15 mouse cellular contexts compared by ENCODE assay signal in the genomic region with DNA sequence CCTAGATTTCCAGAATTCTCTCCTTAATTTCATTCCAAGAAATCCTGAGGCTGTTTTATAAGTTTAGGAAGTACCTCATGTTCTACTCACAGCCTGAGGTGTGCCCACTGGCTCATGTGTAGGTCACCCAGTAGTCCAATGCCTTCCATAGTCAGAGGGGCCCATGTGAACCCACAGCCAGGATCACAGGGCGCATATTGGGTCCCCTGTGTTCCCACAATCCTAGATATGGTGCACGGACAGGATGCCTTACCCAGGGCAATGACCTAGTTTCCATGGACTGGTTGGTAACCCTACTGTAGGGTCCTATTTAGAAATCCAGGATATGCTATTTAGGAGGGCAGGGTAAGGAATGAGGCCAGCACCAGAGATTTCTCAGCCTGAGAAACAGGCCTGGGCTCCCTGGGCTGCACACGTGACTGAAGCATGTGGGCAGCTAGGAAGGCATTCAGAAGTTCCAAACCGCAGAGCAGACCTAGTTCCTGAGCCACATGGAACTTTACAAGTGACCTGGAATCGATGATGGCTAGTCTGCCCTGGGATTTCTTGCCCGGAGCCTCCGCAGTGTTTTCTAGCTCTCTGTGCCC.
"Had no signal": no experiment of that assay in that cellular context is flagged by ENCODE, and none has a peak within 500 bp of the region (broad histone marks: within the 10 kb centered on the region; RNA-seq: fewer than 3 reads in every experiment).

No protein-coding gene starts in this region.

- H3K27me3 ChIP-seq: limb, embryonic 13.5 days; liver, embryonic 15.5 days had no signal

- H3K4me3 ChIP-seq: limb, embryonic 13.5 days; liver, embryonic 15.5 days; megakaryocyte, embryonic 14.5 days had no signal

- H3K27ac ChIP-seq: kidney, postnatal 0 days; limb, embryonic 13.5 days; liver, embryonic 15.5 days; macrophage had no signal

- ATAC-seq: lung, postnatal 0 days; midbrain, embryonic 16.5 days had no signal

- DNase-seq: kidney, adult 9 months; kidney, postnatal 36 days; lung, adult 2 months; right cerebral cortex, adult 18-20 months; right cerebral cortex, postnatal 25 days; thymus, postnatal 36 days had no signal

- H3K9ac ChIP-seq: limb, embryonic 13.5 days; liver, embryonic 15.5 days had no signal

- H3K4me1 ChIP-seq: liver, embryonic 15.5 days; megakaryocyte, embryonic 14.5 days had no signal

- H3K36me3 ChIP-seq: limb, embryonic 13.5 days; liver, embryonic 15.5 days had no signal

- H3K9me3 ChIP-seq: limb, embryonic 13.5 days; liver, embryonic 15.5 days had no signal

- H3K4me2 ChIP-seq: limb, embryonic 13.5 days; liver, embryonic 11.5 days; liver, embryonic 15.5 days; midbrain, embryonic 11.5 days had no signal
